Mouse (Mus musculus): ENCODE measurements around the gene Casc3. TPM values are rescaled to one million over a fixed set of nuclear protein-coding genes. Genes with fewer than 3 reads are reported as not detected.
A peak's percentile ranks its signal among the peaks of the same experiment; 100 is the strongest.
"Not testable (repeated sequence)": the region's sequence is repeated elsewhere in the genome, so short reads cannot be mapped to it uniquely, and the experiment has no call there.

Gene Casc3
- polyA plus RNA-seq, 1 experiment from 2014 or later = 49.0 TPM

DNA sequence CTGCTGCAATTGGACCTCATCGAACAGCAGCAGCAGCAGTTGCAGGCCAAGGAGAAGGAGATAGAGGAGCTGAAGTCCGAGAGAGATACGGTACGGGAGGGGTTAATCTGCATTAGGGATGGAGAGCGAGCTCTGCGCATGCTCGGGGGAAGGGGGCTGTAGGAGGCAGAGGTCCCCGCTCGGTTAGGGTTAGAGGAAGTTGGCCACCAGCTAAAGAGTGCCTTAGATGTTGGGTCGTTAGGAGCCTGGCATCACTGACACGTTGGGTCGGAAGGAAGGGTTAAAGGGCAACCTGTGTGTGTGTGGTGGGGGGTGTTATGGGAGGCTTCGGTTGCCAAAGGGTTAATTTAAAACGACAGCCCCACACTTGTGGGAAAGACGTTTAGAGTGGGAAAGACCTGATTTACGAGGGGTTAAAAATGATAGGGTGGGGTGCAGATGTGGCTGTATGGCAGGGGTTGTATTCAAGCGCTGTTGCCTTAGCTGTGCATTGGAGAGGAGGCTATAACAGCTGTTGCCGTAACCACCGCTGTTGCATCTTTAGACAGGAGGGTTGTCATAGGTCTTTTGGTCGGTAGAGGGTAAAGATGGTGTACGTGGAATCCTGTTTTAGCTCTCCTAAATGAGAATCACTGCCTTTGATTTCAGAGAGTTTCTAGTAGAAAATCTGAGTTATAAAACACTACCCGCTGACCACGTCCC is 8.0 kb upstream of the Casc3 start:
- Histone ChIP-seq H3K4me1 (peaks cover 58% of the 10 kb centered on the region), H3K27ac (replicated peaks) (peak overlapping the region; percentile 100), H3K4me3 (peak overlapping the region; percentile 100), H3K36me3 (peaks cover 43% of the 10 kb centered on the region), H3K27me3 (ENCODE audit: low read depth, poor library complexity, severe bottlenecking) (no peaks in the 10 kb centered on the region), H3K9me3 (replicated peaks) (no peaks in the 10 kb centered on the region)
- WGBS = 5% methylated on average over 23 of the region's 23 CpGs
- DNase-seq (ENCODE audit: low spot score) = peak; percentile 83

DNA sequence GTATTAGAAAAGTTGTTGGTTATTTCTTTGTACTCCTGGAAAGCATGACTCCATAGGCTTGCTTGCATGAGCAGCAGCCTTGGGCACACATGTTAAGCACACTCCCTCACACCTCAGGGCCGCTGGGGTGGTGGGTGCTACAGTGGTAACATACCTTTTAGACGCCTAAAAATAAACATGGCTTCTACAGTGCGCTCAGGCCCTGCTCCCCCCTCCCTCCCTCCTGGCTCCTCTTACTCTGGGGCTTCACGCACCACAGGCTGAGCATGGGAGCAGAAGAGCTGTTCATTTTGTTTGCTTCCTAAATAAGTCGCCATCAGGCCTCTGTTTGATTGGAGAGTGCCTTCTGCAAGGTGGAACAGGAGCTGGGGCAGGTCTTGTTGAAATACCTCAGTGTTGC is 7.4 kb upstream of the Casc3 start:
- H3K27me3 ChIP-seq (ENCODE audit: low read depth, poor library complexity, severe bottlenecking) = no peaks in the 10 kb centered on the region
- peaks cover 50% of the 10 kb centered on the region for H3K36me3 ChIP-seq
- no peak for DNase-seq (ENCODE audit: low spot score)
- H3K9me3 ChIP-seq (replicated peaks) = no peaks in the 10 kb centered on the region
- peak overlapping the region; percentile 100 for H3K4me3 ChIP-seq
- H3K4me1 ChIP-seq = peaks cover 52% of the 10 kb centered on the region
- WGBS = 25% methylated on average over 5 of the region's 5 CpGs
- peak overlapping the region; percentile 100; the same call in 1 of the 2 replicates for H3K27ac ChIP-seq (replicated peaks)

DNA sequence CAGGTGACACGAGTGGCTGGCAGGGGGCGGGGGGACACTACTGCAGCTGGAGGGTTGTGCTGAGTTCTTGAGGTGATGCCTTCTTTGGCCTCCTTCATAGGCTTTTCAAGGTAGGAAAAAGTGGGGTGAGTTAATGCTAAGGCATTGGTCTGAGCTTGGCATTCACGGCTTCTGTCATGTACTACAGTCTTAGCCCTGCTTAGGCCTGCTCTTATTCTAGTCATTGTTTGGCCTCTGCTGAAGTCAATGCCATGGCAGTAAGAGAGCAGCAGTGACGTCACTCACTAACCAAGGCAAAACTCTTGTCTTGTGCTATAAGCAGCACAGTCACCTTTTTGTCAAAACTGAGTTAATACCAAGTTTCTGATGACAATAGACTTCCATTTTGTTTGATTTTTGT is 6.8 kb upstream of the Casc3 start:
- H3K27ac ChIP-seq (replicated peaks) = no peak overlapping the region

DNA sequence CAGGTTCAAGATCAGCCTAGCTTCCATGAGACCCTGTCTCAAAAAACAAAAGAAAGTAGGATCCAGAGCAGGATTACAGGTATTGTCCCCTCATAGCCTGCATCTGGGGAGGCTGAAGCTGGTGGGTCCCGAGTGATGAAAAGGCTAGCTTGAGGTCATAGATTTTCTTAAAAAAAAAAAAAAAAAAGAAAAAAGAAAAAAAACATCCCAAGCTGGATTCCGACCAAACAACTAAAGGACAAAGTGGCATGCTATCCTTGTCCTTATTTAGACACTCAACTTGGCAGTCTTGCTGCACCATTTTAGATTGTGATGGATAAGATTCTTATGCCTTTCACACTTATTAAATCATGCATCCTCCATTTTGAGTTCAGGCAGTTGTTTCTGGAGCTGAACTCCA is 3.7 kb downstream of the Casc3 start:
- DNase-seq (ENCODE audit: low spot score) = no peak
- peaks cover 17% of the 10 kb centered on the region for H3K4me1 ChIP-seq
- peak overlapping the region; percentile 98; the same call in 1 of the 2 replicates for H3K27ac ChIP-seq (replicated peaks)
- peaks cover 78% of the 10 kb centered on the region for H3K36me3 ChIP-seq
- WGBS = 76% methylated on average over 2 of the region's 2 CpGs
- H3K9me3 ChIP-seq (replicated peaks) = no peaks in the 10 kb centered on the region
- peak overlapping the region; percentile 87 for H3K4me3 ChIP-seq
- no peaks in the 10 kb centered on the region for H3K27me3 ChIP-seq (ENCODE audit: low read depth, poor library complexity, severe bottlenecking)

More for the DNA sequence above, 6.8 kb upstream of the Casc3 start:
- Histone ChIP-seq H3K27me3 (ENCODE audit: low read depth, poor library complexity, severe bottlenecking) (no peaks in the 10 kb centered on the region), H3K9me3 (replicated peaks) (no peaks in the 10 kb centered on the region), H3K4me1 (peaks cover 46% of the 10 kb centered on the region), H3K4me3 (peak overlapping the region; percentile 100), H3K36me3 (peaks cover 56% of the 10 kb centered on the region)
- DNase-seq (ENCODE audit: low spot score) = no peak
- 70% methylated on average over 4 of the region's 4 CpGs for WGBS

DNA sequence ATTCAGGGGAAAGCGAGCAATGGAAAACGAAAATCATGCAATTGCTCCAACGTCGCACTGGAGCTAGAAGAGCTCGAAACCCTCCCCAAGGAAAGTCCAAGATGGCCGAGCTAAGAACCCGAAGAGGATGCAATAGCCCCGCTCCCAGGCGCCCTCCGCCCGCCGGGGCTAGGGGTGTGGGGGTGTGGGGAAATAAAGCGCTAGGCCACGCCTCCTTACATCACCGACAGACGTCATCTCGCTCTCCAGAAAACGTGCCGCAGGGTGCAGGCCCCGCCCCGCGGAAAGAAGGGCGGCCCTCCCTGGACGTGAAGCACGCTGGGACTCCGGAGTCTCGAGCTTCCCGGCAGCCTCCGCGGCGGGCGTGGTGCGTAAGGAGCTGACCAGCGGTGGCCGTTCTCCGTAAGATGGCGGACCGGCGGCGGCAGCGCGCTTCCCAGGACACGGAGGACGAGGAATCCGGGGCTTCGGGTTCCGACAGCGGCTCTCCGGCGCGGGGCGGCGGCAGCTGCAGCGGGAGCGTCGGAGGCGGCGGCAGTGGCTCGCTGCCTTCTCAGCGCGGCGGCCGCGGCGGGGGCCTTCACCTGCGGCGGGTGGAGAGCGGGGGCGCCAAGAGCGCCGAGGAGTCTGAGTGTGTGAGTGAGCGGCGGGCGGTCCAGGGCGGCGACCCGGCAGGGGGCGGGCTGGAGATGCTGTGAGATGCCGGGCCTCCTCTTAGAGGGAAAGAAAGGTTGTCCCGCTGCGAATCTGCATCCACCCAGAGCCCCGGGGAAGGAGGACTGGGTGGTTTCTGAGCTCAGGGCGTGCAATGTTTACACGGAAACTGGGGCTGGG is 5.0 kb downstream of the Casc3 start:
- Histone ChIP-seq H3K27ac (replicated peaks) (peak overlapping the region; percentile 98), H3K9me3 (replicated peaks) (no peaks in the 10 kb centered on the region), H3K27me3 (ENCODE audit: low read depth, poor library complexity, severe bottlenecking) (no peaks in the 10 kb centered on the region), H3K4me3 (peak overlapping the region; percentile 87), H3K36me3 (peaks cover 78% of the 10 kb centered on the region), H3K4me1 (peaks cover 17% of the 10 kb centered on the region)
- peak; percentile 99 for DNase-seq (ENCODE audit: low spot score)
- under 1% methylated on average over 82 of the region's 84 CpGs for WGBS

DNA sequence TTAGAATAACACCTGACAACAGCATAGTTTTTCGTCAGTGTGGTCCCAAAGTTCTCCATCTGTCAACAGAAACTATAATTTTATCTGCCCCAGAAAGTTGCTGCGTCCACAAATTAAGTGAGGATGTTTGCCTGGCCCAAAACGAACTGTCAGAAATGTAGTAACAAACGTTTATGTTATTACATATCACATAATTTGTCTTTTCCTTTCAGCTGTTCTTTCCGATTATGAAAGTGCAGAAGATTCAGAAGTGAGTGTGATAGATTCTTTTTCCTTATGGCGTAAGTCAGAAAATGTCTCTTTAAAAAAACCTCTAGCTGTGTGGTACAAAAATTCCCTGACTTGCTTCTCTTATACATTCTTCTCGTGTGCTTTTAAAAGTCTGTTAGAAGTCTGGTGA is 6.0 kb downstream of the Casc3 start:
- no peaks in the 10 kb centered on the region for H3K9me3 ChIP-seq (replicated peaks)
- no peak for DNase-seq (ENCODE audit: low spot score)
- H3K4me3 ChIP-seq = peak overlapping the region; percentile 87
- no peaks in the 10 kb centered on the region for H3K27me3 ChIP-seq (ENCODE audit: low read depth, poor library complexity, severe bottlenecking)
- peaks cover 78% of the 10 kb centered on the region for H3K36me3 ChIP-seq
- peaks cover 17% of the 10 kb centered on the region for H3K4me1 ChIP-seq
- WGBS = 84% methylated on average over 7 of the region's 7 CpGs
- peak overlapping the region; percentile 98 for H3K27ac ChIP-seq (replicated peaks)

DNA sequence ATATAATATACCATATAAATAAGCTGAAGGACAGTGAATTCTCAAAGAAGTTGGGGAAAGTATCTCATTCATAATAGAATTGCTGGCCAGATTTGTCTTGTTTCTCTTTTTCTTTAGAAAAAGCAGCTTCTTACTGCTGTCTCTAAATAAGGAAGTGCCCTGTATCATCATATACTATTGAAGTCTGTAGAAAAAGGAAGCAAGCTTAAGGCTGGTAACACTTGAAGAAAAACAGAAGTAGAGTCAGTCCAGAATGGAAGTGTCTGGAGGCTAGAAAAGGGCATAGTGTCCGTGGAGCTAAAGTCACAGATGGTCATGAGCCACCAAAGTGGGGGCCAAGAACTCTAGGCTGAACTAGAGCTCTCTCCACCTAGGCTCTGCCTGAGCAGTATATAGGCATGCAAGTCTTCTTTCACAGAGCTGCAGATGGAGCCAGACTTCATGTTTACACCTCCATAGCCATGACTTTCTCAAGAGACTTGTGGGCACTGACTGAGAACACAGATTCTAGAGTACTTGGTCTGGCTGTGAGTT is 12.1 kb downstream of the Casc3 start:
- peaks cover 99% of the 10 kb centered on the region for H3K36me3 ChIP-seq
- no peaks in the 10 kb centered on the region for H3K4me1 ChIP-seq
- H3K4me3 ChIP-seq = no peak overlapping the region
- no peak for DNase-seq (ENCODE audit: low spot score)
- 93% methylated on average over 1 of the region's 1 CpGs for WGBS
- no peaks in the 10 kb centered on the region for H3K27me3 ChIP-seq (ENCODE audit: low read depth, poor library complexity, severe bottlenecking)
- H3K27ac ChIP-seq (replicated peaks) = no peak overlapping the region
- H3K9me3 ChIP-seq (replicated peaks) = no peaks in the 10 kb centered on the region

DNA sequence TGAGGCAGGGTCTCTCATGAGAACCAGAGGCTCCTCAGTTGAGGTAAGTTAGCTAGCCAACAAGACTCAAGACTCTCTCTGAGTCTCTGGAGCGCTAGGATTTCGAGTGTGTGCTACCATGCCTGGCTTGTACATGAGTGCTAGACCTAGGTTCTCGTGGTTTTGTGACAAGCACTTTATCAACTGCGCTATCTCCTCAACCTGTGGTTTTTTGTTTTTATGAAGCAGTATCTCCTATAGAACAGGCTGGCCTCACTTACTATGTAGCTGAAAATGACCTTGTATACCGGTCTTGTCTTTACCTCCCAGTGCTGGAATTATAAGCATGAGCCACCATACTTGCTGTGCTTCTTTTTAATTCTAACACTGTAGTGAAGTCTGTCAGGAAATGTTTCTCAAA is 16.3 kb downstream of the Casc3 start:
- no peak for DNase-seq (ENCODE audit: low spot score)
- no peaks in the 10 kb centered on the region for H3K27me3 ChIP-seq (ENCODE audit: low read depth, poor library complexity, severe bottlenecking)
- no peaks in the 10 kb centered on the region for H3K4me1 ChIP-seq
- H3K27ac ChIP-seq (replicated peaks) = no peak overlapping the region
- no peaks in the 10 kb centered on the region for H3K9me3 ChIP-seq (replicated peaks)
- 94% methylated on average over 5 of the region's 5 CpGs for WGBS
- no peak overlapping the region for H3K4me3 ChIP-seq
- peaks cover 100% of the 10 kb centered on the region for H3K36me3 ChIP-seq

DNA sequence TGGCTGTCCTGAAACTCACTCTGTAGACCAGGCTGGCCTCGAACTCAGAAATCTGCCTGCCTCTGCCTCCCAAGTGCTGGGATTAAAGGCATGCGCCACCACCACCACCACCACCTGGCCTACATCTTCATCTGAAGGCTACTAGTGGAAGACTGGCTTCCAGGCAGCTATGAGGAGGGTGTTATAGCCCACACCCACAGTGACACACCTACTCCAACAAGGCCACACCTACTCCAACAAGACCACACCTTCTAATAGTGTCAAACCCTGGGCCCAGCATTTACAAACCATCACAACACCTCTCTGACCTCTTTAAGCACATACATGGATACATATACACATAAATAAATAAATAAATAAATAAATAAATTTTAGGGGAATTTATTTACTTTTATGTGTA is 21.4 kb downstream of the Casc3 start:
- not testable (repeated sequence) for H3K27me3 ChIP-seq (ENCODE audit: low read depth, poor library complexity, severe bottlenecking); H3K4me1 ChIP-seq; H3K27ac ChIP-seq (replicated peaks); H3K9me3 ChIP-seq (replicated peaks); DNase-seq (ENCODE audit: low spot score); H3K4me3 ChIP-seq
- peaks cover 100% of the 10 kb centered on the region for H3K36me3 ChIP-seq
- 98% methylated on average over 2 of the region's 2 CpGs for WGBS

DNA sequence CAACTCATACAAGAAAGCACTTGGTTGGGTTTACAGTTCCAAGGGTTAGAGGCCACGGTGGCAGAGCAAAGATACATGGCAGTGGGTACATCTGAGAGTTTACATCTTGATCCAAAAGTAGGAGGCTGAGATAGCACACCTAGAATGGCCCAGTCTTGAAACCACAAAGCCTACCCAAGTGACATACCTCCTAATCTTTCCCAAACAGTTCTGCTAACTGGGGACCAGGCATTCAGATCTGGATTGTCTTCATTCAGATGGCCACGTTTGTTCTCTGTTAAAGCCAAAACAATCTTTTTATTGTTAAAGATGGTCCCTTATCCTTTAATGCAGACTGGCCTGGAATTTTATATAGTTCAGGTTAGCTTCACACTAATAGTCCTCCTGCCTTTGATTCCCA is 23.2 kb downstream of the Casc3 start:
- Histone ChIP-seq H3K4me1 (no peaks in the 10 kb centered on the region), H3K9me3 (replicated peaks) (no peaks in the 10 kb centered on the region), H3K4me3 (no peak overlapping the region), H3K27ac (replicated peaks) (no peak overlapping the region), H3K27me3 (ENCODE audit: low read depth, poor library complexity, severe bottlenecking) (no peaks in the 10 kb centered on the region), H3K36me3 (peaks cover 100% of the 10 kb centered on the region)
- WGBS = 93% methylated on average over 2 of the region's 2 CpGs
- DNase-seq (ENCODE audit: low spot score) = no peak

DNA sequence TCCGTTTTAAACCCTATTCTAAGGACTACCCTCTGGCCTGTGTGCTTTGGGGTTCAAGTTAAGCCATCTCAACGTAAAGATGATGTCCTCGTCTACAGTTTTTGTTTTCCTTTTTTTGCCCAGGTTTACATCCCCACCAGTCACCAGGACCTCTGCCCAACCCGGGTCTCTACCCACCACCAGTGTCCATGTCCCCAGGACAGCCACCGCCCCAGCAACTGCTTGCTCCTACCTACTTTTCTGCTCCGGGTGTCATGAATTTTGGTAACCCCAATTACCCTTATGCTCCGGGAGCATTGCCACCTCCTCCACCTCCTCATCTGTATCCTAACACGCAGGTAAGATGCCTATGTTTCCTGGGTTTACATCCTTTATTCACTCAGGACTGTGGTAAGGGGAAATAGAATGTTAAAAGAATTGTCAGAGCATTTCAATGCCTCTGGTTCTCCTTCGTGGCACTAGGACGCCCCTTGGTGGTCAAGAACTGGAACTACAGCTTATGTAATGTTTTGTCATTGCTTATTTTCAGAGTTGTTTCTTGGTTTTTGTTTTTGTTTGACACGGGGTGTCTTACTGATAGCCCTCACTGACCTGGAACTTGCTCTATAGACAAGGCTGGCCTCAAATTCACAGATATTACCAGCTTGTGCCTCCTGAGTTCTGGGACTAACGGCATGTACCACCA is 24.5 kb downstream of the Casc3 start:
- Histone ChIP-seq H3K27ac (replicated peaks) (no peak overlapping the region), H3K4me3 (no peak overlapping the region), H3K4me1 (peaks cover 5% of the 10 kb centered on the region), H3K36me3 (peaks cover 100% of the 10 kb centered on the region), H3K27me3 (ENCODE audit: low read depth, poor library complexity, severe bottlenecking) (no peaks in the 10 kb centered on the region), H3K9me3 (replicated peaks) (no peaks in the 10 kb centered on the region)
- 72% methylated on average over 12 of the region's 12 CpGs for WGBS
- DNase-seq (ENCODE audit: low spot score) = no peak

DNA sequence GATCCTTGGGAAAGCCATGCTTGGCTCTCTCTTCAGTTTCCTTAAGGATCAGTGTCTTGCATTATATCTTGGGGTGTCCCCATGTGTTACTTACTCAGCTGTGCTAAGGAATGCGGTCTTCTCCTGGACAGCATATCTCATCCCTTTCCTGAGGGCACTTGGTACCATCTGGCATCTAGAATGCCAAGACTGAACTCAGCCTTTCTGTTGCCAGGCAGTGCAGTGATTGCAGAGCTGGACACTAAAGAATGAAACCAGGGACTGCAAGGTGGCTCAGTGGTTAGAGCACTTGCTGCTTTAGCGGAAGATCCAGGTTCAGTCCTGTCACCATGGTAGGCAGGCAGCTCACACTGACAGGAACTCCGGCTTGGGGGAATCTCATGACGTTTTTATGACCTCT is 25.2 kb downstream of the Casc3 start:
- Histone ChIP-seq H3K36me3 (peaks cover 100% of the 10 kb centered on the region), H3K27ac (replicated peaks) (no peak overlapping the region), H3K4me3 (no peak overlapping the region), H3K27me3 (ENCODE audit: low read depth, poor library complexity, severe bottlenecking) (no peaks in the 10 kb centered on the region), H3K4me1 (peaks cover 11% of the 10 kb centered on the region), H3K9me3 (replicated peaks) (no peaks in the 10 kb centered on the region)
- WGBS = 83% methylated on average over 4 of the region's 4 CpGs
- no peak for DNase-seq (ENCODE audit: low spot score)
